Mouse (Mus musculus) T-helper 2 cell (primary cell): ENCODE measurements around the gene Ier2.
"Not testable (repeated sequence)": the region's sequence is repeated elsewhere in the genome, so short reads cannot be mapped to it uniquely, and the experiment has no call there.

ENCODE experiments used
- in situ Hi-C: fragments of 300-600 bp; cut with MboI, MseI; formaldehyde crosslinking; loops from one replicate; pipeline ENCODE4 v1.15.1; 2025; ENCODE audit warnings: high pct_unique_total_duplicates

The Ier2 gene

GRCm38 (mm10) chr8:84640617-84641294, 21.9 kb downstream of the Ier2 start:
- in situ Hi-C loops = no loop called here

GRCm38 (mm10) chr8:84640010-84640588, 22.6 kb downstream of the Ier2 start:
- in situ Hi-C loops = no loop called here

- in situ Hi-C loops = no loop called here
These were observed 23.3 kb downstream of the Ier2 start for GRCm38 (mm10) chr8:84639162-84640009.

GRCm38 (mm10) chr8:84638555-84639161, 24.0 kb downstream of the Ier2 start:
- in situ Hi-C loops = no loop called here

- in situ Hi-C loops = no loop called here
These were observed 24.6 kb downstream of the Ier2 start for GRCm38 (mm10) chr8:84637946-84638554.

- in situ Hi-C loops = no loop called here
These were observed 26.5 kb downstream of the Ier2 start for GRCm38 (mm10) chr8:84636051-84636691.

GRCm38 (mm10) chr8:84635397-84636050, 27.1 kb downstream of the Ier2 start:
- in situ Hi-C loops = no loop called here

GRCm38 (mm10) chr8:84634849-84635304, 27.8 kb downstream of the Ier2 start:
- in situ Hi-C loops = no loop called here

GRCm38 (mm10) chr8:84633841-84634584, 28.6 kb downstream of the Ier2 start:
- in situ Hi-C loops = no loop called here

GRCm38 (mm10) chr8:84631813-84632212, 30.8 kb downstream of the Ier2 start:
- in situ Hi-C loops = no loop called here

GRCm38 (mm10) chr8:84630145-84630544, 32.5 kb downstream of the Ier2 start:
- in situ Hi-C loops = no loop called here

- in situ Hi-C loops = no loop called here
These were observed 33.1 kb downstream of the Ier2 start for GRCm38 (mm10) chr8:84629586-84629985.

GRCm38 (mm10) chr8:84623425-84623824, 39.2 kb downstream of the Ier2 start:
- in situ Hi-C loops = not testable (repeated sequence)

GRCm38 (mm10) chr8:84621102-84621625, 41.5 kb downstream of the Ier2 start:
- in situ Hi-C loops = no loop called here

- in situ Hi-C loops = no loop called here
These were observed 45.6 kb downstream of the Ier2 start for GRCm38 (mm10) chr8:84617005-84617404.

- in situ Hi-C loops = no loop called here
These were observed 46.8 kb downstream of the Ier2 start for GRCm38 (mm10) chr8:84615666-84616485.

- in situ Hi-C loops = no loop called here
These were observed 48.0 kb downstream of the Ier2 start for GRCm38 (mm10) chr8:84614512-84615223.
